Mouse (Mus musculus): ENCODE measurements around the gene Thbd. TPM values are rescaled to one million over a fixed set of nuclear protein-coding genes. Genes with fewer than 3 reads are reported as not detected.

Gene Thbd
- total and polyA plus RNA-seq, 3 experiments, result not detected

DNA sequence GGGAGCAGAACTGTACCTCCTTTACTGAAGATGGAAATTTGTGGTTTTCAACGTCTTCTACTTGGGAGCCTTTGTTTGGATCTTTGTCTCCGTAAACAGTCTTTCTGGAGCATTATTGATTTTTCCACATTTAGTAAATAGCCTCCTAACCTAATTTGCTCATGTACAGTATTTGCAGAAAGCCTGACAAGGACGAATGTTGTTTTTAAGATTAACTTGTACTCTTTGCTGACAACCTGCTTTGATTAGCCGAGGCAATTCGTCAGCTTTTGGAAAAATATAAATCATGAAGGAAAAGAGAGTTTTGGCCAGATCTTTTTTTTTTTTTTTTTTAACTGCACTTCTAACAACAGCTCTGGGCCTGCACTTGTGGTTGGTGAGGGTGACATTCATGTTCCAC is 42.6 kb upstream of the Thbd start:
- Histone ChIP-seq H3K4me3 (ENCODE audit: control insufficient read depth in 1 of 2, insufficient read depth in 1 of 2, low read depth in 2 of 2, low read length in 2 of 2) (no peak overlapping the region), H3K27me3 (ENCODE audit: control insufficient read depth in 1 of 2, insufficient read depth in 2 of 2, low read length in 2 of 2) (no peaks in the 10 kb centered on the region), H3K36me3 (ENCODE audit: control insufficient read depth in 1 of 2, insufficient read depth in 2 of 2, low read length in 2 of 2) (no peaks in the 10 kb centered on the region), H3K4me1 (ENCODE audit: control insufficient read depth in 1 of 2, insufficient read depth in 2 of 2, low read length in 2 of 2) (no peaks in the 10 kb centered on the region), H3K9me3 (replicated peaks; ENCODE audit: insufficient read depth, low read length) (no peaks in the 10 kb centered on the region), H3K9ac (ENCODE audit: control insufficient read depth, low read depth, low read length, poor library complexity, severe bottlenecking) (no peak overlapping the region), H3K79me2 (ENCODE audit: control insufficient read depth, insufficient read depth, low read length, poor library complexity) (no peaks in the 10 kb centered on the region), H3K27ac (ENCODE audit: control insufficient read depth, low read depth, low read length) (no peak overlapping the region)
- DNase-seq (ENCODE audit: low read depth, low spot score), result no peak
- TF ChIP-seq MAX (IDR thresholded peaks at IDR 0.05; ENCODE audit: low read length) (no peak), EP300 (IDR thresholded peaks at IDR 0.05; ENCODE audit: low read depth in 1 of 2, low read length in 2 of 2) (no peak), CTCF (IDR thresholded peaks at IDR 0.05 in 2 of 3, conservative IDR thresholded peaks at IDR 0.05 in 1 of 3; ENCODE audit: control insufficient read depth in 1 of 3, insufficient read depth in 1 of 3, low read depth in 2 of 3, low read length in 3 of 3, poor library complexity in 1 of 3, severe bottlenecking in 1 of 3) (no peak), MYC (IDR thresholded peaks at IDR 0.05; ENCODE audit: low read depth, low read length) (no peak), KAT2A (conservative IDR thresholded peaks at IDR 0.05; ENCODE audit: low read depth, low read length) (no peak), ZC3H11A (IDR thresholded peaks at IDR 0.05; ENCODE audit: low read depth, low read length) (no peak), MAFK (IDR thresholded peaks at IDR 0.05; ENCODE audit: borderline replicate concordance, low read depth, low read length) (no peak), POLR2AphosphoS5 (IDR thresholded peaks at IDR 0.05; ENCODE audit: borderline replicate concordance, low read depth, low read length) (no peak), POLR2A (IDR thresholded peaks at IDR 0.05; ENCODE audit: control insufficient read depth in 1 of 2, insufficient read depth in 1 of 2, low read depth in 1 of 2, low read length in 2 of 2, poor library complexity in 1 of 2) (no peak)

DNA sequence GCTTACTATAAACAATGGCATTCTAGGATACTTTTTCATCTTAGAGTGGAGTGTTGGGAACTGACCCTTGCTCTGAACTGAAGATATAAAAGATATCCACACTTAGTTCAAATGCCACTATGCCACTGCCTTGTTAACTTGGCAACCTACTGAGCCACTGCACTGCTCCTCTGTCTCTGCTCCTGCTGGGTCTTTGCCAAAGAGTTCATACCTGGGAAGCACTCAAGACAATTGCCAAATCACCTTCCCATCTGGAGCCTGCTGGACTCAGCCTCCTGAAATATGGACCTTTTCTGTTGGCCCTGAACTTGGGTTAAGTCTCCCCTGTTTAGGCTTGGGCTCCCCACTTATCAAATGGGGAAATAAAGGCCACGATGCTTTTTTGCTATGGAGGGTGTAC is 41.7 kb upstream of the Thbd start:
- no peaks in the 10 kb centered on the region for H3K36me3 ChIP-seq (ENCODE audit: control insufficient read depth in 1 of 2, insufficient read depth in 2 of 2, low read length in 2 of 2)
- H3K4me1 ChIP-seq (ENCODE audit: control insufficient read depth in 1 of 2, insufficient read depth in 2 of 2, low read length in 2 of 2), result no peaks in the 10 kb centered on the region
- no peak overlapping the region for H3K4me3 ChIP-seq (ENCODE audit: control insufficient read depth in 1 of 2, insufficient read depth in 1 of 2, low read depth in 2 of 2, low read length in 2 of 2)
- H3K9ac ChIP-seq (ENCODE audit: control insufficient read depth, low read depth, low read length, poor library complexity, severe bottlenecking), result no peak overlapping the region
- no peak for DNase-seq (ENCODE audit: low read depth, low spot score)
- no peaks in the 10 kb centered on the region for H3K79me2 ChIP-seq (ENCODE audit: control insufficient read depth, insufficient read depth, low read length, poor library complexity)
- no peak for TF ChIP-seq ZKSCAN1 (IDR thresholded peaks at IDR 0.05; ENCODE audit: low read depth, low read length)
- TF ChIP-seq BHLHE40 (IDR thresholded peaks at IDR 0.05; ENCODE audit: borderline replicate concordance, low read depth, low read length), result no peak
- no peak for TF ChIP-seq ZC3H11A (IDR thresholded peaks at IDR 0.05; ENCODE audit: low read depth, low read length)
- TF ChIP-seq POLR2AphosphoS2 (IDR thresholded peaks at IDR 0.05; ENCODE audit: low read length), result no peak
- TF ChIP-seq KAT2A (conservative IDR thresholded peaks at IDR 0.05; ENCODE audit: low read depth, low read length), result no peak
- TF ChIP-seq HCFC1 (IDR thresholded peaks at IDR 0.05; ENCODE audit: low read depth, low read length), result no peak
- no peak for TF ChIP-seq MEF2A (IDR thresholded peaks at IDR 0.05; ENCODE audit: extremely low read depth, insufficient replicate concordance, low read depth, low read length, poor library complexity, severe bottlenecking)
- no peak for TF ChIP-seq JUND (IDR thresholded peaks at IDR 0.05; ENCODE audit: low read depth, low read length)
- no peak for TF ChIP-seq ELF1 (IDR thresholded peaks at IDR 0.05; ENCODE audit: low read depth, low read length)
- TF ChIP-seq USF2 (IDR thresholded peaks at IDR 0.05; ENCODE audit: borderline replicate concordance in 1 of 2, insufficient read depth in 1 of 2, low read depth in 1 of 2, low read length in 2 of 2), result no peak
- no peak for TF ChIP-seq TCF12 (IDR thresholded peaks at IDR 0.05; ENCODE audit: low read depth, low read length)
- TF ChIP-seq USF1 (IDR thresholded peaks at IDR 0.05; ENCODE audit: low read depth, low read length), result no peak
- TF ChIP-seq ZNF384 (IDR thresholded peaks at IDR 0.05; ENCODE audit: low read depth, low read length), result no peak
- no peak for TF ChIP-seq MYB (IDR thresholded peaks at IDR 0.05; ENCODE audit: low read depth, low read length)
- TF ChIP-seq MAFK (IDR thresholded peaks at IDR 0.05; ENCODE audit: borderline replicate concordance, low read depth, low read length), result no peak
- TF ChIP-seq MAZ (IDR thresholded peaks at IDR 0.05; ENCODE audit: low read depth, low read length), result no peak
- no peak for TF ChIP-seq MXI1 (IDR thresholded peaks at IDR 0.05; ENCODE audit: low read depth, low read length)
- H3K27me3 ChIP-seq (ENCODE audit: control insufficient read depth in 1 of 2, insufficient read depth in 2 of 2, low read length in 2 of 2), result no peaks in the 10 kb centered on the region
- H3K27ac ChIP-seq (ENCODE audit: control insufficient read depth, low read depth, low read length), result no peak overlapping the region
- no peaks in the 10 kb centered on the region for H3K9me3 ChIP-seq (replicated peaks; ENCODE audit: insufficient read depth, low read length)

All from MEL (cell line).